Mouse (Mus musculus): ENCODE measurements around the gene Dyrk1a. TPM values are rescaled to one million over a fixed set of nuclear protein-coding genes. Genes with fewer than 3 reads are reported as not detected.

The Dyrk1a gene
- total RNA-seq, 2 experiments from 2014 or later, result 88.1 to 92.8 TPM

GRCm38 (mm10) chr16:94586349-94586990, 16.7 kb downstream of the Dyrk1a start:
- no peak for DNase-seq (ENCODE audit: low spot score in 2 of 2)
- intact Hi-C loops (cut with DNase I), result no loop called here

DNA sequence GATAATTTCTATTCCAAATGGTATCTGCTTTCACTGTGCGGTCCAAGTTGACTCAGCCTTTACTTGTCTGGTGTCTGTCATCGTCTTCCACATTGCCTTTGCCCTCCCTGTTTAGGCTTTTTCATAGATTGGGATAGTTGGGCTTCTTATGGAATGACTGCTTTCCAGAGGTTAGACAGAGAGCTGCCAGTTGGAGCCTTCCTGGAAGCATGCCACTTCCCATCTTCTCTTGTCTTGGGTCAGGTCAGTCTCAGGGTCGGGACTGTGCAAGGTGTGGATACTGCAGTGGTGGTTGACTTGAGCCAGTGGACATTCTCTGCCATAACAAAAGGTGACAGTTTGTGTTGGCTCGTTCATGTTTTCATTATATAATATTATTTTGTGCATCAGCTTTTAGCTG, 17.7 kb downstream of the Dyrk1a start:
- no peak for DNase-seq (ENCODE audit: low spot score in 2 of 2)
- intact Hi-C loops (cut with DNase I), result no loop called here

DNA sequence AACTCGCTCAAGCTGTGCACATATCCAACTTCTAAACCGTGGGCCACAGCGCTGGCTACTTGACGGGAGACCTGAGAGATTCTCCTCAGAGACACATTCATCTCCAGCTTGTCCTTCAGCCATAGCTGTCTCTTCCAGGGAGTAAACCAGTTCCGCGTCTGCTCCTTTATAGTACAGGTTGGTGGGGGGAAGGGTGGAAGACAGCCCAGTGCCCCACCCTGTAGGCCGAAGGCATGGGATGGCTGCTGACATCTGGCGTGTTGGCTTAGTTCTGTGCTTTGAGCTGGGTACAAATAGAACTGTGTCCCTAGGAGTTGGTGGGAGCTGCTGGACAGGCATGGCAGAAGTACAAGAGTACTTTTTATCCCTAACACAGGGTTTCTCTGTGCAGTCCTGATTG, 18.4 kb downstream of the Dyrk1a start:
- no peak for DNase-seq (ENCODE audit: low spot score in 2 of 2)
- intact Hi-C loops (cut with DNase I), result no loop called here

GRCm38 (mm10) chr16:94588974-94589373, 19.2 kb downstream of the Dyrk1a start:
- DNase-seq (ENCODE audit: low spot score in 2 of 2), result no peak
- intact Hi-C loops (cut with DNase I), result no loop called here

- no peak for DNase-seq (ENCODE audit: low spot score in 2 of 2)
- intact Hi-C loops (cut with DNase I), result no loop called here
These were observed 19.8 kb downstream of the Dyrk1a start for GRCm38 (mm10) chr16:94589648-94590047.

DNA sequence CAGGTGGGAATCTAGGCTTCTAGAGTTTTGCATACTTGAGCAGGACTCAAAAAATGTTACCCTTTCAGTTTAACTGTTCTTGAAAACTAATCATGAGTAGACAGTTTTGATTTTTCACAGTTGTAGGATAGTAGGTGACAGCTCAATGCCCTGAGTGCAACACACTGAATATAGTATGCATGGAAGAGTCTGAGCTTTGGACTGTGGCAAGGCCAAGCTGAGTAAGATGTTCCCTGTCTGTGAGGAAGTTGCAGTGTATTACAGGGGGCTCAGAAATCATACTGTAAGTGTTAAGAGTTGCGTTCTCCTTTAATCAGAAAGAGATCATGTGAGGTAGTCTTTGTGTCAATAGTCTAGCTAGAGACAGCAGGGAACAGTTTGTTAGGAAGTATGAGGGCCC, 20.4 kb downstream of the Dyrk1a start:
- intact Hi-C loops (cut with DNase I), result no loop called here

DNA sequence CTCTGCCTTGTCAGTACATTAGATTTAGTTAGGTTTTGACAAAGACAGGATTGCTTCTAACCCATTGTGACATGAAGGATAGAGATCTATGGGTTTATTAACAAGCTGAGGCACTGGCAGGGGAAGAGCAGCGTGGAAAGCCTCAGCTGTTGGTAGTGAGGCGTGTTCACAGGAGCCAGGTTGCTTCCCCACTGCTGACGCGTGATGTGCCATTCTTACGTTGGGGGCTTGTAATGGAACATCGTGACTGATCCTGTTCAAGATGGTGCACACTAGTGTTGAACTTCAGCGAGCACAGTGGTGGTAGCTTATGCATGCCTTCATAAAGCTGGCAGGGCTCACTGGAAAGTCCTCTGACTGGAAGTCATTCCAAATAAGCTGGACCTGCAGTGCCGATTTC, 21.2 kb downstream of the Dyrk1a start:
- intact Hi-C loops (cut with DNase I), result no loop called here
- no peak for DNase-seq (ENCODE audit: low spot score in 2 of 2)

More for the DNA sequence above, 20.4 kb downstream of the Dyrk1a start:
- DNase-seq (ENCODE audit: low spot score in 2 of 2), result no peak

GRCm38 (mm10) chr16:94591536-94591935, 21.7 kb downstream of the Dyrk1a start:
- intact Hi-C loops (cut with DNase I), result no loop called here
- no peak for DNase-seq (ENCODE audit: low spot score in 2 of 2)

DNA sequence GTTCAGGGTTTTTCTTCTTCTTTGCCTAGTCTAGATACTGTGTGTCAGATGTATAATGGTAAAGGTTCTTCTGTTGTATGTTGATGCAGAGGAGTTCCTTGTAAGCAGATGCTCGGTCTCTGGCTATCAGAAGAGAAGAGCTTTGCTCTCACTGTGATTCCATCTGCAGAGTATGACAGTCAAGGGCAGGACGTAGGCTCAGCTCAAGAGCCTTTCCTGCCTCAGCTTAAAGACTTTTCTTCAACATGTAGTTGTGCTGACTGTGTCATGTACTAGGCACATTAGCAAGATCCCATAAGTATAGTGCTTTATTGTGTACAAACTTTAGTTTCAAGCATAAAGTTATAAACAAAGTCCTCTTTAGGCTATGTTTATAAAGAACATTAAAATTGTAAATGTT, 26.8 kb downstream of the Dyrk1a start:
- DNase-seq (ENCODE audit: low spot score in 2 of 2), result no peak
- intact Hi-C loops (cut with DNase I), result no loop called here

DNA sequence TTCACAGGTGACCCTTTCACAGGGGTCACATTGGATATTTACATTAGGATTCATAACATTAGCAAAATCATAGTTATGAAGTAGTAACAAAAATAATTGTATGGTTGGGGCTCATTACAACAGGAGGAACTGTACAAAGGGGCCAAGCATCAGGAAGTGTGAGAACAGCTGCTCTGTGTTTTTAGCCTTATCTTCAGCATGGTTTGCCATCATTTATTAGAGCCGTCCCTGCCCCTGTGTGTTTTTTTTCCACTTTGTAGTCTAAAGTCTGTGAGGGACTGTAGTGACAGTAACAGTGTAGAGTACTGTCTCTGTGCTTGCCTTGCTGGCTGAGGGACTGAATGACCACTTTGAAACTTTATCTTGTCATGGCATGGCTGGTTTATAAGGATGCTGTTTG, 27.8 kb downstream of the Dyrk1a start:
- intact Hi-C loops (cut with DNase I), result no loop called here
- DNase-seq (ENCODE audit: low spot score in 2 of 2), result no peak

DNA sequence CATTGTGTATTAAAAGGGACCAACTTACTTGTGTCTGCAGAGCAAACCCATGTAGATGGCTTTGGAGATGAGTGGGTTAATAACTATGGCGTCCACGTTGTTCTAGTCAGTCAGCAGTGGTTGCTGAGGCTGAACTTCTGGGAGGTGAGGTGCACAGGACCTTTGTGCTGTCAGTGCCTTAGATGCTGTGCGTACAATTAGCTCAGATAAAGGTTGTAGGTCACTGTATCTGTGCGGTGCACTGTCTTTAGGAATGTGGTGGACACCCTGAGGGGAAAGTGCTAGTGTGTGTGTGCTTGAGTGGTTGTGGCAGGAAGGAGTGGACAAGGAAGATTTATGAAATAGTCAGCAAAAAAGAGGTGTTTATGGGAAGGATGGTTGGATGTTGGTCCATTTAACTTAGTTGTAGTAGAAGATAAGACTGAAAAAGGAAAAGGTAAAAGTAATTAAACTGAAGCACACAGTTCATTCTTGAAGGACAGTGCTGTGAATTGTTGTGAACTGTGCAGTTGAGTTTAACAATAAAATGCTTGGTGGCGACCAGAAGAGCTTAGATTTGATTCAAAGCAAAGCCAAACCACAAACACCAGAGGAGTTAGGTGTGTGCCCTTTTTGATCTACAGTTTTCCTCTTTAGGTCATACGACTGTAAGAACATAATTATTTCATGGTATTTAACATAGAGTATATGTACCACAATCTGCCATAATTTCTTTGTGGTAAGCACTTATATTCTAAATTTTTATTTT, 30.3 kb downstream of the Dyrk1a start:
- no peak for DNase-seq (ENCODE audit: low spot score in 2 of 2)
- intact Hi-C loops (cut with DNase I), result no loop called here

GRCm38 (mm10) chr16:94601089-94601488, 31.3 kb downstream of the Dyrk1a start:
- intact Hi-C loops (cut with DNase I), result no loop called here

DNA sequence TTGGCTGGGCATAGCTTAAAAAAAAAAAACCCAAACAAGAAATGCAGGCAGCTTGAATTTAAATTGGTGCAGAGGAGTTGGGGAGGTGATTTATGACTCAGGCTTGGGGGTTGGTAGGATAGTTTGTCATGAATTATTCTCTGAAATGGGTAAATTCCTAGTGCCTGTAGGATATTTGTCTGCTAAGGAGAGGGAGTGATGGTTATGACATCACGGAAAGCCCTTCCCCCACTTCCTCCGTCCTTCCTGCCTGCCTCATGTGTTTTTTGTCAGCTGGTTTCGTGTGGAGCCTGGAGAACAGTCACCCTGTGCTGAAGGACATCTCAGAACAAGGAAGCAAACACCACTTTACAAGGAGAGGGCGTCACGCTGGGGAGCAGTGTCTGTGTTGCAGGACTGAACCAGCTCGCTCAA, 31.7 kb downstream of the Dyrk1a start:
- intact Hi-C loops (cut with DNase I), result no loop called here
- DNase-seq (ENCODE audit: low spot score in 2 of 2), result peak; percentile 40 to 86

More at GRCm38 (mm10) chr16:94601089-94601488, 31.3 kb downstream of the Dyrk1a start:
- no peak for DNase-seq (ENCODE audit: low spot score in 2 of 2)

GRCm38 (mm10) chr16:94602188-94602587, 32.4 kb downstream of the Dyrk1a start:
- intact Hi-C loops (cut with DNase I), result no loop called here
- no peak for DNase-seq (ENCODE audit: low spot score in 2 of 2)

DNA sequence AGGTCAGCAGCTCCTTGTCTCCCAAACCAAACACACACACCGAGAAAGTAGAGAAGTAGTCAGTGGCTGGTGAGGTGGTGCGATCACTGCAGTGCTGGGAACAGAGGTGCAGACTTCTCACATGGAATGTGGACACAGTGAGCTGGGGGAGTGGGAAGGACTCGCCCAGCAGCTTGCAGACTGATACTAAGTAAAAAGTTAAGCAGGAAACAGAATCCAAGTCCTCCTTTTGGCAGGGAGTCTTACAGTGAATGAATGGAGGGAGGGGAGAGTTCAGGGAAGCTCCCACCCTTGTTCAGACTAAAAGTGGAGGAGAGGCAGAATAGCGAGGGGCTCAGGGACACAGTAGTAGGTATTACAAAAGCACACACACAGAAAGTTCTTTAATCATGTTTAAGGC, 32.9 kb downstream of the Dyrk1a start:
- intact Hi-C loops (cut with DNase I), result no loop called here
- peak in 1 of 2 experiments; percentile 22 for DNase-seq (ENCODE audit: low spot score in 2 of 2)

- no peak for DNase-seq (ENCODE audit: low spot score in 2 of 2)
- intact Hi-C loops (cut with DNase I), result no loop called here
These were observed 36.4 kb downstream of the Dyrk1a start for GRCm38 (mm10) chr16:94606169-94606568.

DNA sequence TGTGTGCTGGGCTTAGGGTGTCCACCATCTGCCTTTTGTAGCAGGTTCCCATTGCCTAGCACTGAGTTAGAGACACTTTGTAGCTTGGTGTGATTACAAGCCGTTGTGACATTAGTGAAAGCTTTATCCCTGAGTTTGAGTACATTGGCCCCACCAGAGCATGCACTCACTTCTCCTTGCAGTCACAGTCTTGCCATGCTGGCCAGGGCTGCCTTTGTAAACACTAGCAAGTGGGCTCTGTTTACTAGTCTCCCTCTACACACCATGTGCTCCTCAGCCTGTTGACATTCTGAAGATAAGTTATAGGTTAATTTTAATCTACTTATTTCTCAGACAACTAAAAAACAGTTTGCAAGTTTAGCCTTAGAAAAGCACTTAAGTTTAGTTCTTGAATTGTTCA, 37.7 kb downstream of the Dyrk1a start:
- intact Hi-C loops (cut with DNase I), result no loop called here
- DNase-seq (ENCODE audit: low spot score in 2 of 2), result no peak

DNA sequence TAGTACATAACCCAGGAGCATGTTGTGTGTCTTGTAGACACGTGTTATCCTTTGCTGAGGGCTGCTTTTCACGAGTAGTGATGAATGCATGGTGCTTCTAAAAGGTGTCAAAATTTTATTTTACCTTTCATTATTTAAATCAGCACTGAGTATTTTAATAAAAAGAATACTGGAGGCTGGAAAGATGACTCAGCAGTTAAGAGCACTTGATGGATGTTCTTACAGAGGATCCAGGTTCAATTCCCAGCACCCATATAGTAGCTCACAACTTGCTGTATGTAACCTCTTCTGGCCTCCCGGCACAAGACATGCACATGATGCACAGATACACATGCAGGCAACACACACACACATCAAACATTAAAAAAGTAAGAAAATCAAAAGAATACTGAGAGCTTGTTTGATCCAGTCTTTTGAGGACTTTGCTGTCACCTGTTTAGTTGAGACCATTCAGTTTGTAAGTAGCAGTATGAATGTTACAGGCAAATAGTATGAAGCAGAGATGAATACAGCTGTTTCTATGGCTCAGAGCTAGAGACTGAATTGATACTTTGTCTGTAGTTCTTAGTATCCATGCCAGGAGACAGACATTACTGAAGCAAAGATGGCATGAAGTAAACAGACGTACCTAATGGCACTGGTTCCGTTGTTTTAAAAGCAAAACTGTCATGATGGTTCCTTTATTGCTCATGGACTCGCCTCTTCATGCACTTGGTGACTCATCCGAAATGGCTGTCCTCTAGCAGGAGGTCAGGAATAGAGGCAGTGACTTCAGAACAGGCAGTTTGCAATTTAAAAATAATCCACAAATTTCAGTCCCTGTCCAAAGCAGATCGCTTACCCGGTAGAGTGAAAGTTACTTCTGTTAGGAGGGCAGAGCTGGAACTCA, 39.1 kb downstream of the Dyrk1a start:
- DNase-seq (ENCODE audit: low spot score in 2 of 2), result no peak
- intact Hi-C loops (cut with DNase I), result no loop called here

GRCm38 (mm10) chr16:94612573-94612972, 42.8 kb downstream of the Dyrk1a start:
- no peak for DNase-seq (ENCODE audit: low spot score in 2 of 2)
- intact Hi-C loops (cut with DNase I), result no loop called here

GRCm38 (mm10) chr16:94617255-94617654, 47.4 kb downstream of the Dyrk1a start:
- intact Hi-C loops (cut with DNase I), result loop anchor here (5.0 kb wide), 1 partner anchor 90 kb away; the partner anchor contains the start of gene Vps26c
- no peak for DNase-seq (ENCODE audit: low spot score in 2 of 2)
